Mouse (Mus musculus) cerebellum, postnatal 25 days (tissue): ENCODE results near the gene Vamp8.

Experiments used
- DNase-seq, 2 experiments: peaks; one replicate each; pipeline ENCODE4 v3.0.0; 2021; ENCODE audit warnings: mixed read lengths in 2 of 2

The Vamp8 gene

GRCm38 (mm10) chr6:72370091-72370490, 20.4 kb downstream of the Vamp8 start:
- DNase-seq, result no peak

- no peak for DNase-seq
These were observed 20.9 kb downstream of the Vamp8 start for GRCm38 (mm10) chr6:72369557-72369956.

GRCm38 (mm10) chr6:72367460-72367974, 23.0 kb downstream of the Vamp8 start:
- no peak for DNase-seq

- DNase-seq, result no peak
These were observed 23.6 kb downstream of the Vamp8 start, which contains the start of gene Rnf181 for GRCm38 (mm10) chr6:72366844-72367443. Gene Rnf181 (minus strand): TSS chr6:72366956.

GRCm38 (mm10) chr6:72366304-72366703, 24.2 kb downstream of the Vamp8 start:
- no peak for DNase-seq

- no peak for DNase-seq
These were observed 25.5 kb downstream of the Vamp8 start for GRCm38 (mm10) chr6:72364985-72365384.

- DNase-seq, result no peak
These were observed 26.5 kb downstream of the Vamp8 start for GRCm38 (mm10) chr6:72364009-72364408.

GRCm38 (mm10) chr6:72362132-72363028, 28.1 kb downstream of the Vamp8 start:
- peak; percentile 94 to 95 for DNase-seq

GRCm38 (mm10) chr6:72361121-72361551, 29.4 kb downstream of the Vamp8 start:
- DNase-seq, result no peak

GRCm38 (mm10) chr6:72360599-72360935, 29.9 kb downstream of the Vamp8 start:
- no peak for DNase-seq

- DNase-seq, result no peak
These were observed 30.5 kb downstream of the Vamp8 start for GRCm38 (mm10) chr6:72359891-72360598.

- no peak for DNase-seq
These were observed 31.2 kb downstream of the Vamp8 start for GRCm38 (mm10) chr6:72359343-72359742.

GRCm38 (mm10) chr6:72358086-72358764, 32.3 kb downstream of the Vamp8 start:
- DNase-seq, result no peak

GRCm38 (mm10) chr6:72357164-72358079, 33.1 kb downstream of the Vamp8 start:
- DNase-seq, result no peak

- DNase-seq, result no peak
These were observed 34.4 kb downstream of the Vamp8 start for GRCm38 (mm10) chr6:72356001-72356532.

GRCm38 (mm10) chr6:72355066-72355911, 35.2 kb downstream of the Vamp8 start, which contains the start of gene Tmem150a:
Gene Tmem150a (plus strand): TSS chr6:72355447.
- DNase-seq, result peak; percentile 76 to 81

- DNase-seq, result no peak
These were observed 36.5 kb downstream of the Vamp8 start for GRCm38 (mm10) chr6:72354025-72354424.

- DNase-seq, result no peak
These were observed 37.7 kb downstream of the Vamp8 start for GRCm38 (mm10) chr6:72352636-72353405.

GRCm38 (mm10) chr6:72350214-72350613, 40.3 kb downstream of the Vamp8 start:
- DNase-seq, result no peak
